Mouse (Mus musculus) spleen, embryonic (tissue): Measurements from ENCODE around the gene Nsun2.
"Not testable (repeated sequence)": the region's sequence is repeated elsewhere in the genome, so short reads cannot be mapped to it uniquely, and the experiment has no call there.

ENCODE experiments used
- CTCF ChIA-PET: fragments of 350-600 bp; sonication (Branson Sonifier 250); formaldehyde crosslinking; loops from one replicate; lab custom pipeline; 2022; lab: Charles Lee

Nsun2 gene

GRCm38 (mm10) chr13:69631659-69632058, 98.1 kb downstream of the Nsun2 start:
- CTCF ChIA-PET: no interaction called here

GRCm38 (mm10) chr13:69633551-69633950, 100.0 kb downstream of the Nsun2 start:
- CTCF ChIA-PET: no interaction called here

- CTCF ChIA-PET: no interaction called here
Measured at GRCm38 (mm10) chr13:69633988-69634387, 100.4 kb downstream of the Nsun2 start.

- CTCF ChIA-PET: not testable (repeated sequence)
Measured at GRCm38 (mm10) chr13:69635836-69636235, 102.3 kb downstream of the Nsun2 start.

- CTCF ChIA-PET: no interaction called here
Measured at GRCm38 (mm10) chr13:69636375-69636774, 102.8 kb downstream of the Nsun2 start.

GRCm38 (mm10) chr13:69636816-69637215, 103.3 kb downstream of the Nsun2 start:
- CTCF ChIA-PET: no interaction called here

GRCm38 (mm10) chr13:69637657-69638056, 104.1 kb downstream of the Nsun2 start:
- CTCF ChIA-PET: no interaction called here

- CTCF ChIA-PET: no interaction called here
Measured at GRCm38 (mm10) chr13:69638108-69638626, 104.6 kb downstream of the Nsun2 start.

GRCm38 (mm10) chr13:69639251-69639650, 105.7 kb downstream of the Nsun2 start:
- CTCF ChIA-PET: no interaction called here

GRCm38 (mm10) chr13:69640126-69640525, 106.6 kb downstream of the Nsun2 start:
- CTCF ChIA-PET: no interaction called here

GRCm38 (mm10) chr13:69640541-69640940, 107.0 kb downstream of the Nsun2 start:
- CTCF ChIA-PET: no interaction called here

- CTCF ChIA-PET: no interaction called here
Measured at GRCm38 (mm10) chr13:69641017-69641416, 107.5 kb downstream of the Nsun2 start.

GRCm38 (mm10) chr13:69642656-69643216, 109.2 kb downstream of the Nsun2 start:
- CTCF ChIA-PET: no interaction called here

- CTCF ChIA-PET: no interaction called here
Measured at GRCm38 (mm10) chr13:69643937-69644336, 110.4 kb downstream of the Nsun2 start.

- CTCF ChIA-PET: no interaction called here
Measured at GRCm38 (mm10) chr13:69644427-69645166, 111.1 kb downstream of the Nsun2 start.

GRCm38 (mm10) chr13:69645694-69646423, 112.3 kb downstream of the Nsun2 start:
- CTCF ChIA-PET: no interaction called here

GRCm38 (mm10) chr13:69646481-69646880, 112.9 kb downstream of the Nsun2 start:
- CTCF ChIA-PET: no interaction called here

GRCm38 (mm10) chr13:69654508-69654907, 121.0 kb downstream of the Nsun2 start:
- CTCF ChIA-PET: interaction anchor here (0.6 kb wide), 1 partner anchor 651 kb away, joined by 3 read pairs; no protein-coding TSS in a partner anchor

GRCm38 (mm10) chr13:69672121-69672520, 138.6 kb downstream of the Nsun2 start:
- CTCF ChIA-PET: no interaction called here

GRCm38 (mm10) chr13:69672565-69672964, 139.0 kb downstream of the Nsun2 start:
- CTCF ChIA-PET: no interaction called here

- CTCF ChIA-PET: no interaction called here
Measured at GRCm38 (mm10) chr13:69673197-69673920, 139.8 kb downstream of the Nsun2 start.
